Mouse (Mus musculus) midbrain, embryonic 14.5 days (tissue): Measurements from ENCODE around the gene Son. TPM values are rescaled to one million over a fixed set of nuclear protein-coding genes. Genes with fewer than 3 reads are reported as not detected.
A peak's percentile ranks its signal among the peaks of the same experiment; 100 is the strongest.

ENCODE experiments used
- ATAC-seq: fragments of 200-750 bp; cut with Nextera tagmentation; 2 replicates; pipeline ENCODE4 v1.8.0; 2017; ENCODE audit warnings: moderate number of reproducible peaks, moderate library complexity; ENCODE audit not compliant: low FRiP score, low TSS enrichment
- DNase-seq: peaks from one replicate; pipeline ENCODE4 v3.0.0-alpha.2; 2015
- H3K27ac ChIP-seq: fragments of 300-500 bp; sonication (generic); replicated peaks from 2 replicates; pipeline ENCODE4 v1.5.1; 2014; ENCODE audit warnings: mild to moderate bottlenecking, low read depth, low read length, moderate library complexity
- H3K27me3 ChIP-seq: fragments of 300-500 bp; sonication (generic); 2 replicates; pipeline ENCODE4 v1.6.1; 2014; ENCODE audit warnings: low read length, control low read depth, mixed read lengths; ENCODE audit not compliant: control insufficient read depth, insufficient read depth
- H3K36me3 ChIP-seq: fragments of 300-500 bp; sonication (generic); 2 replicates; pipeline ENCODE4 v1.6.1; 2014; ENCODE audit warnings: low read length, control low read depth; ENCODE audit not compliant: control insufficient read depth, insufficient read depth
- H3K4me1 ChIP-seq: fragments of 300-500 bp; sonication (generic); 2 replicates; pipeline ENCODE4 v1.6.1; 2014; ENCODE audit warnings: mild to moderate bottlenecking, antibody characterized with exemption, low read length, control low read depth; ENCODE audit not compliant: control insufficient read depth, insufficient read depth
- H3K4me2 ChIP-seq: fragments of 300-500 bp; sonication (generic); 2 replicates; pipeline ENCODE4 v1.6.1; 2014; ENCODE audit warnings: mild to moderate bottlenecking, low read length, moderate library complexity
- H3K4me3 ChIP-seq: fragments of 300-500 bp; sonication (generic); replicated peaks from 2 replicates; pipeline ENCODE4 v1.5.1; 2014; ENCODE audit warnings: low read depth, low read length
- H3K9ac ChIP-seq: fragments of 300-500 bp; sonication (generic); replicated peaks from 2 replicates; pipeline ENCODE4 v1.6.1; 2014; ENCODE audit warnings: mild to moderate bottlenecking, low read length, moderate library complexity
- H3K9me3 ChIP-seq: fragments of 300-500 bp; sonication (generic); 2 replicates; pipeline ENCODE4 v1.6.1; 2016; ENCODE audit warnings: low read length, control low read depth, mixed read lengths; ENCODE audit not compliant: control insufficient read depth
- WGBS: fragments of 180-500 bp; shearing (Covaris S2); extraction: QIAGEN DNeasy Blood & Tissue Kit; methylation state at CpG from one replicate; pipeline ENCODE4 v1.1.7; 2014; 5-methylcytosine and 5-hydroxymethylcytosine counted together
- polyA plus RNA-seq: library from polyadenylated mRNA; unstranded; fragments of >200 nt; fragmentation: Nextera tagmentation; extraction: Ambion mirVana; gene quantifications from 2 replicates; pipeline ENCODE4 v1.2.1, GENCODE M21; 2014

Gene Son
- polyA plus RNA-seq, 1 experiment from 2014 or later, result 172 TPM

DNA sequence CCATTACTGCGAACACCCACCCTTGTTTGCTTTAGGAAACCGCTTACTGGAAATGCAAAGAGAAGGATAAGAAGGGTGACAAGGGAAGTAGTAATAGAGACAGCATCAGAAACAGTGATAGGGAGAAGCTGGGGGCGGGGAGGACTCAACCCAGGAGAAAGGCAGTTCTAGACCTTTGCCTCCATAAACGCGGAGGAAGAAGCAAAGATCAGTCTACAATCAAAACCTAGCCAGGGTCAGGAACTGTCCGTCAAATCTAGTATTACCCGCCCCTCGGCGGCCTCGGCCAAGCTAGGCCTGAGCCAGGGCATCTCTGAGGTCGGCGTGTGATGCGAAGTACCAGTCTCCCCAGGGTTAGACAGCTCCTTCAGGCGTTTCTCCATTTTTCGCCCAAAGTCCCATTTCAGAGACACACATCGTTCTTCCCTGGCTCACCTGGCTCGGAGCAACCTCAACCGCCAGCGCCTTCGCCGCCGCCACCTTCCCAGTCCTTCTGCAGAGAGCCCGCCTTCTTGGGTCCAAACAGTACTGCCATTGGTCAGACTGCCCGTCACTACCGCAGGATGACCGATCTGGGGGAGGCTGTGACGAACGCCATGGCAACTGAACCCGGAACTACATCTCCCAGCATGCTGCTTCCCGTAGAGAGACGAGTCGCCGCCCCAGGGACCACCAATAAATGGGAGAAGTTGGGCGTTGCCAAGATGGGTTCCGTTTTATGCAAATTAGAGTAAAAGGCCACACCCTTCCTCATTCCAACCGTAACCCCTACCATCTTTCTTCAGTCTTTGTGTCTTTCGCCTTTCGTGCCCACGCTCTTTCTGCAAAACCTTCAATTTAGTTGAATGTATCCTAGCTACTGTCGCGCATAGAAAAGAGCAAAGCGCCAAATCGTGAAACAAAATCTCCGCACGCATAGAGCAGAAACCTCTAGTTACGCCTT, 81.1 kb downstream of the Son start, which contains the start of gene Cryzl1:
Cryzl1 (minus strand) TSS at position 853 of the 943 bp plus-strand sequence.
- peak; percentile 99 for DNase-seq
- H3K9me3 ChIP-seq, result no peaks in the 10 kb centered on the region
- peak within 1 kb of the TSS; percentile 93 for H3K9ac ChIP-seq
- peaks cover 7% of the 10 kb centered on the region; the same call in 1 of the 2 replicates for H3K36me3 ChIP-seq
- H3K4me2 ChIP-seq, result peak within 1 kb of the TSS; percentile 72
- H3K27ac ChIP-seq, result peak within 1 kb of the TSS; percentile 92
- H3K4me3 ChIP-seq, result peak within 1 kb of the TSS; percentile 92
- H3K4me1 ChIP-seq, result peaks cover 36% of the 10 kb centered on the region
- ATAC-seq, result peak; percentile 94
- H3K27me3 ChIP-seq, result no peaks in the 10 kb centered on the region
- 1% methylated on average over 46 of the region's 46 CpGs for WGBS

Other genes starting within 250 kb of the Son start
- gene Il10rb, start 241.3 kb upstream of the Son start, polyA plus RNA-seq, result 5.4 and 9.3 TPM in 2 replicates
- 38.8 and 56.1 TPM in 2 replicates for gene Ifnar1, start 162.3 kb upstream of the Son start, polyA plus RNA-seq
- 90.2 and 94.2 TPM in 2 replicates for gene Ifngr2, start 100.4 kb upstream of the Son start, polyA plus RNA-seq
- 72.3 and 77.8 TPM in 2 replicates for gene Tmem50b, start 49.7 kb upstream of the Son start, polyA plus RNA-seq
- gene Dnajc28, start 28.5 kb upstream of the Son start, polyA plus RNA-seq, result 6.3 and 8.7 TPM in 2 replicates
- gene Gart, start 554 bp upstream of the Son start, polyA plus RNA-seq, result 42.8 and 64.2 TPM in 2 replicates
- 22.2 and 24.7 TPM in 2 replicates for gene Donson, start 41.3 kb downstream of the Son start, polyA plus RNA-seq
- gene Cryzl1, start 81.5 kb downstream of the Son start, polyA plus RNA-seq, result 113 and 135 TPM in 2 replicates
- 57.8 and 67.5 TPM in 2 replicates for gene Itsn1, start 81.8 kb downstream of the Son start, polyA plus RNA-seq